Mouse (Mus musculus) right cerebral cortex, adult 2 months (tissue): ENCODE measurements around the gene Caskin2.

Experiments used
- DNase-seq, 2 experiments: peaks; one replicate each; pipeline ENCODE4 v3.0.0; 2021 to 2022; ENCODE audit warnings: low spot score in 2 of 2

Caskin2 gene

GRCm38 (mm10) chr11:115806154-115806553 lies 7.3 kb downstream of the Caskin2 start:
- DNase-seq, result no peak

GRCm38 (mm10) chr11:115805005-115805404 lies 8.4 kb downstream of the Caskin2 start:
- no peak for DNase-seq

GRCm38 (mm10) chr11:115803072-115803709 lies 10.2 kb downstream of the Caskin2 start:
- DNase-seq, result no peak

- no peak for DNase-seq
Measured at GRCm38 (mm10) chr11:115800981-115801380, 12.5 kb downstream of the Caskin2 start.

- no peak for DNase-seq
Measured at GRCm38 (mm10) chr11:115797665-115798064, 15.8 kb downstream of the Caskin2 start.

- no peak for DNase-seq
Measured at GRCm38 (mm10) chr11:115796898-115797297, 16.5 kb downstream of the Caskin2 start.

- DNase-seq, result no peak
Measured at GRCm38 (mm10) chr11:115792353-115792752, 21.1 kb downstream of the Caskin2 start.

GRCm38 (mm10) chr11:115791919-115792318 lies 21.5 kb downstream of the Caskin2 start:
- DNase-seq, result no peak

GRCm38 (mm10) chr11:115789787-115790186 lies 23.7 kb downstream of the Caskin2 start:
- DNase-seq, result no peak

GRCm38 (mm10) chr11:115786473-115786872 lies 27.0 kb downstream of the Caskin2 start:
- no peak for DNase-seq

GRCm38 (mm10) chr11:115780141-115781070 lies 33.0 kb downstream of the Caskin2 start:
- DNase-seq, result peak; percentile 63 to 71

- DNase-seq, result peak; percentile 31 to 59
Measured at GRCm38 (mm10) chr11:115779038-115779571, 34.3 kb downstream of the Caskin2 start.

- DNase-seq, result no peak
Measured at GRCm38 (mm10) chr11:115777487-115778335, 35.7 kb downstream of the Caskin2 start.

- DNase-seq, result no peak
Measured at GRCm38 (mm10) chr11:115776954-115777353, 36.5 kb downstream of the Caskin2 start.

- DNase-seq, result no peak
Measured at GRCm38 (mm10) chr11:115775821-115776665, 37.4 kb downstream of the Caskin2 start.

- no peak for DNase-seq
Measured at GRCm38 (mm10) chr11:115774653-115775052, 38.8 kb downstream of the Caskin2 start.

GRCm38 (mm10) chr11:115768896-115769295 lies 44.5 kb downstream of the Caskin2 start:
- DNase-seq, result no peak

- DNase-seq, result no peak
Measured at GRCm38 (mm10) chr11:115766981-115767380, 46.5 kb downstream of the Caskin2 start.

- DNase-seq, result no peak
Measured at GRCm38 (mm10) chr11:115766356-115766943, 47.0 kb downstream of the Caskin2 start.

- peak in 1 of 2 experiments; percentile 68 for DNase-seq
Measured at GRCm38 (mm10) chr11:115765607-115766141, 47.8 kb downstream of the Caskin2 start.
